Mouse (Mus musculus) intestine, postnatal 0 days (tissue): ENCODE results near the gene Pcbp1. TPM values are rescaled to one million over a fixed set of nuclear protein-coding genes. Genes with fewer than 3 reads are reported as not detected.
"Not testable (repeated sequence)": the region's sequence is repeated elsewhere in the genome, so short reads cannot be mapped to it uniquely, and the experiment has no call there.

ENCODE experiments used
- ATAC-seq: fragments of 200-750 bp; cut with Nextera tagmentation; 2 replicates; pipeline ENCODE4 v1.8.0; 2017; ENCODE audit warnings: mild to moderate bottlenecking, moderate TSS enrichment, moderate library complexity
- H3K27ac ChIP-seq: fragments of 300-500 bp; sonication (generic); 2 replicates; pipeline ENCODE4 v1.5.1; 2014; ENCODE audit warnings: mild to moderate bottlenecking, low read depth, low read length, moderate library complexity
- H3K27me3 ChIP-seq: fragments of 300-500 bp; sonication (generic); replicated peaks from 2 replicates; pipeline ENCODE4 v1.6.1; 2014; ENCODE audit warnings: low read length, mixed read lengths; ENCODE audit not compliant: control insufficient read depth, insufficient read depth
- H3K36me3 ChIP-seq: fragments of 300-500 bp; sonication (generic); 2 replicates; pipeline ENCODE4 v1.6.1; 2014; ENCODE audit warnings: mild to moderate bottlenecking, moderate library complexity; ENCODE audit not compliant: control insufficient read depth, insufficient read depth
- H3K4me1 ChIP-seq: fragments of 300-500 bp; sonication (generic); replicated peaks from 2 replicates; pipeline ENCODE4 v1.6.1; 2014; ENCODE audit warnings: antibody characterized with exemption, low read length, mixed read lengths; ENCODE audit not compliant: control insufficient read depth, insufficient read depth
- H3K4me2 ChIP-seq: fragments of 300-500 bp; sonication (generic); replicated peaks from 2 replicates; pipeline ENCODE4 v1.6.1; 2014; ENCODE audit warnings: low read depth, mild to moderate bottlenecking, moderate library complexity
- H3K4me3 ChIP-seq: fragments of 300-500 bp; sonication (generic); 2 replicates; pipeline ENCODE4 v1.5.1; 2014; ENCODE audit warnings: low read depth, low read length
- H3K9ac ChIP-seq: fragments of 300-500 bp; sonication (generic); 2 replicates; pipeline ENCODE4 v1.6.1; 2014; ENCODE audit warnings: mild to moderate bottlenecking, low read depth, low read length
- H3K9me3 ChIP-seq: fragments of 300-500 bp; sonication (generic); 2 replicates; pipeline ENCODE4 v1.6.1; 2016; ENCODE audit warnings: mixed run types; ENCODE audit not compliant: control insufficient read depth
- CTCF ChIP-seq: sonication (generic); IDR thresholded peaks from 2 replicates; pipeline ENCODE4 v1.5.1; 2016; ENCODE audit warnings: low read depth, mild to moderate bottlenecking, control low read depth, antibody characterized with exemption, moderate library complexity
- WGBS: fragments of 180-500 bp; shearing (Covaris S2); extraction: QIAGEN DNeasy Blood & Tissue Kit; methylation state at CpG from one replicate; pipeline ENCODE4 v1.1.7; 2014; 5-methylcytosine and 5-hydroxymethylcytosine counted together
- polyA plus RNA-seq: library from polyadenylated mRNA; unstranded; fragments of >200 nt; fragmentation: Nextera tagmentation; extraction: Ambion mirVana; gene quantifications from 2 replicates; pipeline ENCODE4 v1.2.1, GENCODE M21; 2015

Pcbp1 gene
- polyA plus RNA-seq, 1 experiment from 2014 or later = 326 TPM

GRCm38 (mm10) chr6:86497071-86497815, 28.9 kb downstream of the Pcbp1 start:
- Histone ChIP-seq H3K4me1 (peaks cover 10% of the 10 kb centered on the region; the same call in 1 of the 2 replicates), H3K4me2 (peak overlapping the region; percentile 56), H3K4me3 (peak overlapping the region; percentile 29), H3K9me3 (no peaks in the 10 kb centered on the region), H3K27me3 (no peaks in the 10 kb centered on the region), H3K27ac (peak overlapping the region; percentile 80), H3K9ac (peak overlapping the region; percentile 26; the same call in 1 of the 2 replicates), H3K36me3 (no peaks in the 10 kb centered on the region)
- ATAC-seq = peak; percentile 32
- TF ChIP-seq CTCF = peak; percentile 54
- WGBS = 10% methylated on average over 13 of the region's 13 CpGs

- TF ChIP-seq CTCF = no peak
- H3K4me2 ChIP-seq = peak overlapping the region; percentile 56
- no peak for ATAC-seq
- H3K9ac ChIP-seq = no peak overlapping the region
- H3K36me3 ChIP-seq = no peaks in the 10 kb centered on the region
- H3K4me3 ChIP-seq = 0 out of 2 replicates have a peak overlapping the region, but pooled peaks have one; percentile 29
- H3K27ac ChIP-seq = peak overlapping the region; percentile 80; the same call in 1 of the 2 replicates
- no peaks in the 10 kb centered on the region for H3K9me3 ChIP-seq
- peaks cover 10% of the 10 kb centered on the region; the same call in 1 of the 2 replicates for H3K4me1 ChIP-seq
- 65% methylated on average over 5 of the region's 5 CpGs for WGBS
- no peaks in the 10 kb centered on the region for H3K27me3 ChIP-seq
Observed at GRCm38 (mm10) chr6:86496585-86496984, 29.5 kb downstream of the Pcbp1 start.

GRCm38 (mm10) chr6:86496127-86496526, 30.0 kb downstream of the Pcbp1 start:
- H3K4me2 ChIP-seq = no peak overlapping the region
- H3K4me3 ChIP-seq = no peak overlapping the region
- H3K4me1 ChIP-seq = peaks cover 10% of the 10 kb centered on the region; the same call in 1 of the 2 replicates
- no peak for ATAC-seq
- H3K27me3 ChIP-seq = no peaks in the 10 kb centered on the region
- H3K9ac ChIP-seq = no peak overlapping the region
- 41% methylated on average over 8 of the region's 8 CpGs for WGBS
- H3K36me3 ChIP-seq = no peaks in the 10 kb centered on the region
- TF ChIP-seq CTCF = no peak
- peak overlapping the region; percentile 80 for H3K27ac ChIP-seq
- no peaks in the 10 kb centered on the region for H3K9me3 ChIP-seq

- H3K9ac ChIP-seq = no peak overlapping the region
- no peak for ATAC-seq
- H3K4me1 ChIP-seq = peaks cover 10% of the 10 kb centered on the region; the same call in 1 of the 2 replicates
- WGBS = 54% methylated on average over 3 of the region's 3 CpGs
- no peaks in the 10 kb centered on the region for H3K36me3 ChIP-seq
- no peaks in the 10 kb centered on the region for H3K27me3 ChIP-seq
- H3K4me2 ChIP-seq = no peak overlapping the region
- H3K27ac ChIP-seq = peak overlapping the region; percentile 46; the same call in 1 of the 2 replicates
- H3K9me3 ChIP-seq = no peaks in the 10 kb centered on the region
- H3K4me3 ChIP-seq = no peak overlapping the region
- TF ChIP-seq CTCF = no peak
Observed at GRCm38 (mm10) chr6:86495661-86496060, 30.5 kb downstream of the Pcbp1 start.

- H3K9me3 ChIP-seq = no peaks in the 10 kb centered on the region
- no peak overlapping the region for H3K27ac ChIP-seq
- 94% methylated on average over 7 of the region's 7 CpGs for WGBS
- no peak overlapping the region for H3K4me2 ChIP-seq
- no peak overlapping the region for H3K9ac ChIP-seq
- no peak for ATAC-seq
- no peaks in the 10 kb centered on the region for H3K27me3 ChIP-seq
- peaks cover 10% of the 10 kb centered on the region; the same call in 1 of the 2 replicates for H3K4me1 ChIP-seq
- H3K36me3 ChIP-seq = no peaks in the 10 kb centered on the region
- H3K4me3 ChIP-seq = no peak overlapping the region
- peak; percentile 57 for TF ChIP-seq CTCF
Observed at GRCm38 (mm10) chr6:86494767-86495166, 31.4 kb downstream of the Pcbp1 start.

GRCm38 (mm10) chr6:86493469-86494263, 32.5 kb downstream of the Pcbp1 start:
- Histone ChIP-seq H3K27ac (no peak overlapping the region), H3K4me1 (peaks cover 10% of the 10 kb centered on the region; the same call in 1 of the 2 replicates), H3K4me3 (no peak overlapping the region), H3K9ac (no peak overlapping the region), H3K36me3 (no peaks in the 10 kb centered on the region), H3K27me3 (no peaks in the 10 kb centered on the region), H3K4me2 (no peak overlapping the region), H3K9me3 (no peaks in the 10 kb centered on the region)
- TF ChIP-seq CTCF = no peak
- WGBS = 44% methylated on average over 13 of the region's 13 CpGs
- no peak for ATAC-seq

GRCm38 (mm10) chr6:86490413-86490812, 35.7 kb downstream of the Pcbp1 start:
- H3K27me3 ChIP-seq, H3K4me3 ChIP-seq, H3K4me2 ChIP-seq, H3K9ac ChIP-seq, H3K36me3 ChIP-seq, H3K9me3 ChIP-seq, H3K27ac ChIP-seq, ATAC-seq: not testable (repeated sequence)
- peaks cover 10% of the 10 kb centered on the region; the same call in 1 of the 2 replicates for H3K4me1 ChIP-seq
- WGBS = 95% methylated on average over 8 of the region's 8 CpGs
